Mouse (Mus musculus) Patski (cell line): ENCODE data around the gene Inava. TPM values are rescaled to one million over a fixed set of nuclear protein-coding genes. Genes with fewer than 3 reads are reported as not detected.
A peak's percentile ranks its signal among the peaks of the same experiment; 100 is the strongest.

Experiments used
- ATAC-seq: fragments of 100-300 bp; one replicate; pipeline ENCODE4 v1.8.0; 2021
- CTCF ChIA-PET: fragments of 350-600 bp; sonication (Branson Sonifier 250); formaldehyde crosslinking; loops from one replicate; lab custom pipeline; 2022; ENCODE audit warnings: inconsistent platforms; lab: Charles Lee
- POLR2A ChIA-PET: fragments of 350-600 bp; sonication (Branson Sonifier 250); formaldehyde crosslinking; loops from one replicate; lab custom pipeline; 2022; ENCODE audit warnings: antibody characterized with exemption, inconsistent platforms; lab: Charles Lee
- DNase-seq: peaks from one replicate; pipeline ENCODE4 v3.0.0-alpha.2; 2011; ENCODE audit warnings: low read depth, low spot score
- H3K27me3 ChIP-seq: fragments of 371-371 bp; one replicate; pipeline ENCODE4 v1.5.1; 2021
- CTCF ChIP-seq: fragments of 100-300 bp; IDR thresholded peaks from one replicate; pipeline ENCODE4 v1.5.1; 2021
- in situ Hi-C: fragments of 300-500 bp; cut with MboI; formaldehyde crosslinking; loops from 3 replicates; pipeline ENCODE4 v1.11.1; 2018; ENCODE audit warnings: low pct_unique_long_range_greater_than_20kb, mixed read lengths
- polyA plus RNA-seq: library from polyadenylated mRNA; unstranded; gene quantifications from one replicate; pipeline ENCODE4 v1.2.3, GENCODE M21; 2021

Inava gene
- polyA plus RNA-seq, 1 experiment from 2014 or later = 21.6 TPM

GRCm38 (mm10) chr1:136232285-136232926, 1.7 kb downstream of the Inava start:
- in situ Hi-C loops = no loop called here
- TF ChIP-seq CTCF = no peak
- ATAC-seq = no peak
- ChIA-PET POLR2A (interaction anchor here (0.8 to 0.9 kb wide), 3 partner anchors 13 to 58 kb away, joined by 3 read pairs; no protein-coding TSS in a partner anchor), CTCF (no interaction called here)
- no peak for DNase-seq
- H3K27me3 ChIP-seq = no peaks in the 10 kb centered on the region

- POLR2A ChIA-PET = no interaction called here
- CTCF ChIA-PET = interaction anchor here (0.8 kb wide), 1 partner anchor 56 kb away, joined by 3 read pairs; no protein-coding TSS in a partner anchor
- in situ Hi-C loops = no loop called here
- ATAC-seq (no peak), DNase-seq (no peak)
- TF ChIP-seq CTCF = no peak
- no peaks in the 10 kb centered on the region for H3K27me3 ChIP-seq
These were observed 2.5 kb downstream of the Inava start for GRCm38 (mm10) chr1:136231596-136231995.

- ATAC-seq (no peak), DNase-seq (no peak)
- ChIA-PET CTCF (interaction anchor here (1.6 kb wide), 1 partner anchor 55 kb away, joined by 6 read pairs; no protein-coding TSS in a partner anchor), POLR2A (interaction anchor here (0.5 kb wide), 1 partner anchor 290 kb away, joined by 3 read pairs; no protein-coding TSS in a partner anchor)
- TF ChIP-seq CTCF = no peak
- H3K27me3 ChIP-seq = no peaks in the 10 kb centered on the region
- in situ Hi-C loops = no loop called here
These were observed 3.9 kb downstream of the Inava start for GRCm38 (mm10) chr1:136230201-136230600.

- ChIA-PET POLR2A (interaction anchor here (0.7 kb wide), 1 partner anchor 34 kb away, joined by 6 read pairs; no protein-coding TSS in a partner anchor), CTCF (no interaction called here)
- ATAC-seq (peak; percentile 42), DNase-seq (peak; percentile 61)
- TF ChIP-seq CTCF = no peak
- no peaks in the 10 kb centered on the region for H3K27me3 ChIP-seq
- in situ Hi-C loops = no loop called here
These were observed 5.1 kb downstream of the Inava start for GRCm38 (mm10) chr1:136229040-136229373.

GRCm38 (mm10) chr1:136228328-136229039, 5.6 kb downstream of the Inava start:
- ATAC-seq = peak; percentile 67
- DNase-seq = peak; percentile 84
- no peaks in the 10 kb centered on the region for H3K27me3 ChIP-seq
- no peak for TF ChIP-seq CTCF
- CTCF ChIA-PET = no interaction called here
- POLR2A ChIA-PET = no interaction called here
- in situ Hi-C loops = no loop called here

- ATAC-seq (no peak), DNase-seq (peak; percentile 51)
- CTCF ChIA-PET = no interaction called here
- in situ Hi-C loops = no loop called here
- H3K27me3 ChIP-seq = no peaks in the 10 kb centered on the region
- TF ChIP-seq CTCF = no peak
- POLR2A ChIA-PET = no interaction called here
These were observed 6.2 kb downstream of the Inava start for GRCm38 (mm10) chr1:136227870-136228269.

- H3K27me3 ChIP-seq = no peaks in the 10 kb centered on the region
- ChIA-PET CTCF (no interaction called here), POLR2A (interaction anchor here (0.6 kb wide), 1 partner anchor 157 kb away, joined by 3 read pairs; no protein-coding TSS in a partner anchor)
- no peak for DNase-seq
- in situ Hi-C loops = no loop called here
- no peak for TF ChIP-seq CTCF
- ATAC-seq = no peak
These were observed 7.4 kb downstream of the Inava start for GRCm38 (mm10) chr1:136226626-136227025.

GRCm38 (mm10) chr1:136225846-136226245, 8.2 kb downstream of the Inava start:
- H3K27me3 ChIP-seq = no peaks in the 10 kb centered on the region
- ATAC-seq (no peak), DNase-seq (no peak)
- ChIA-PET CTCF (no interaction called here), POLR2A (interaction anchor here (0.6 kb wide), 1 partner anchor 158 kb away, joined by 3 read pairs; no protein-coding TSS in a partner anchor)
- in situ Hi-C loops = no loop called here
- TF ChIP-seq CTCF = no peak

- POLR2A ChIA-PET = no interaction called here
- DNase-seq (no peak), ATAC-seq (no peak)
- no peaks in the 10 kb centered on the region for H3K27me3 ChIP-seq
- in situ Hi-C loops = no loop called here
- no peak for TF ChIP-seq CTCF
- CTCF ChIA-PET = no interaction called here
These were observed 10.2 kb downstream of the Inava start for GRCm38 (mm10) chr1:136223758-136224342.

GRCm38 (mm10) chr1:136222386-136222785, 11.7 kb downstream of the Inava start:
- DNase-seq = no peak
- no peak for TF ChIP-seq CTCF
- H3K27me3 ChIP-seq = no peaks in the 10 kb centered on the region
- ChIA-PET POLR2A (no interaction called here), CTCF (no interaction called here)
- in situ Hi-C loops = no loop called here
- ATAC-seq = no peak
